Mouse (Mus musculus) heart, adult 11 months (tissue): ENCODE data around the gene Gata2.

Experiments used
- DNase-seq: peaks from one replicate; pipeline ENCODE4 v3.0.0; 2022

Gata2 gene

DNA sequence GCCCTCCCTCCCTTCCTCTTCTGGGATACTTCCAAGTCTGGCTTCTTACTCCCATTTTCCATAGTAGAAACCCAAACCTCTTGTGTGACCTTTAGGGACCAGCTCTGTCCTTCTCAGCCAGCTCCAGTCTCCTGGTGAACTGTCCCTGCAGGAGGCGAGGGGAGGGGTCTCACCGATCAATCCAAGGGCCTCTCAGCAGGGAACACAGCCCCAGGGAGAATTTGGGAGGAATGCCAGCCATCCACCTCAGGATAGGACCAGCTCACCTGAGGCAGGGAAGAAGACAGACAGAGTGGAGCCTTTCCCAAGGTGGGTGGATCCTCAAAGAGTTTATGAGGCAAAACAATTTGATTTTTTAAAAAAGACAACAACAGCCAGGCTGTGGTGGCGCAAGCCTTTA is 16.5 kb downstream of the Gata2 start:
- no peak for DNase-seq

- DNase-seq: no peak
These were observed 22.1 kb downstream of the Gata2 start for GRCm38 (mm10) chr6:88215797-88216196.

DNA sequence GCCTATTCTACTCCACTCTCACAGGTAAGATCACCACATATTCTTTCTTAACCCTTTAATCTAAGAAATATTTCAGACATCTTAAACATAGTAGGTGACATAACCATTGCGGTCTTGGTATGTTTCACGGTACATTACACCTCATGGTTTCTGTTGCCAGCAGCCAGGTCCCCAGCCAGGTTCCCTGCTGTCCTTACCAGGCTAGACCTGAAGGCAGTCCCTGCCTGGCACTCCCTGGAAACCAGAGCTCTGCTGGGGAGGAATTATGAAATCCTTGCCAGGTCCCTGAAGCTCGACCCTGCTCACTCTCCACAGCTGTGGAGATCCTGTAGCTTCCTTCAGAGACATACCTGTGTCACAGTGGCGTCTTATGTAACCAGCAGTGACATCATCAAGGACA is 22.5 kb downstream of the Gata2 start:
- no peak for DNase-seq

DNA sequence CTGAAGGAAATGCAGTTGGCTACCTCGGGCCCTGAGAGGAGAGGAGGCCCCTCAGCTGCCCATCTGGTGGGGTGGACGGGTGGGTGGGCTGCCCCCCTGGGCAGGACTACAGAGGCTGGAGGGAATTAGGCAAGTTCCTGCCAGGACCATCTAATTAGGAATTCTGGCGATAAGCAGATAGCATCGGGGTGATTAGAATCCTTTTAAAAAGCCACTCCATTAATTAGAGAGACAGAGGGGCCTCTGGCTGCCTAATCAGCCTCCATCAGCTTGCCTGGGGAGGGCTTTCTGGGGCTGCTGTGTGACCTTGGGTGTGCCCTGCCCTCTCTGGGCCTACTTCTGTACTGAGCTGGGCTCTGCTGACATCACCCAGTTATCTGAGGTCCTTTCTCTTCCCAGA is 25.4 kb downstream of the Gata2 start:
- no peak for DNase-seq

DNA sequence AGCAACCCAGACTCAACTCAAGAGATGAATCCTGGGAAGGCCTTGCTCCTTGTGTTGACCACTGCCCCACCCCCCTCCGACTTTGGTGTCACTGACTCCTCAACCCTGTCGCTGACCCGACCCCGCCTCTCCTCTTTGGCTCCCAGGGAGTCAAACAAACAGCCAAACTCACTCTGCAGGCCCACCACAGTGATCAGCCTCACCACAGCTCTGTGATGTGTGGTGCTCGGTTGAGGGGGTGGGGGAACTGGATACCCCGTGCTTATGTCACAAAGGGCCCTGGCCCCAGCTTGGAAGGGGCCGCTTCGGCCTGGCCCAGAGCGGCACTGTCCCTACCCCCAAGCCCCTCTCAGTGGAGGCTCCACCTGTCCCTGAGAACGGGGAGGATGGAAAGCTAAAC is 28.3 kb downstream of the Gata2 start, which contains the start of gene Dnajb8:
Gene Dnajb8, plus strand, starts transcription at position 301 of the 400 bp plus-strand sequence.
- DNase-seq: no peak

GRCm38 (mm10) chr6:88226570-88226994 is 32.9 kb downstream of the Gata2 start:
- DNase-seq: no peak

GRCm38 (mm10) chr6:88227537-88227936 is 33.8 kb downstream of the Gata2 start:
- DNase-seq: peak; percentile 95

DNA sequence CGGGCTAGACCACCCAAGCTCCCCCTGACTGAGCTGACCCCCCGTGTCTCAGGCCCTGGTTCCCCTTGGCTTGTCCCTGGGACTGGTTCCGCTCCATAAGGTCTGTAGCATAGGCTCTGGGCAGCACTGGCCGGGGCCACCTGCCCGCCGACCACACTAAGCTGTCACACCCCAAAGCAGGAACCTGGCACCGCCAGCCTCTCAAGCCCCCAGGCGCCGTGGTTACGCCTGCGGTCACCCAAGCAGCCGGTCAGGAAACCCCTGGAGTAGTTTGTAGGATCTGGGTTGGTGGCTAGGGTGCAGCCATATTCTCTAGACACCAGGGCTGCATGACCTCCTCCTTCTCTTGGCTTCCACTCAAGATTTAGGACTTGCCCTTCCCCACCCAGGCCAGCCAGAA is 35.5 kb downstream of the Gata2 start:
- DNase-seq: no peak

DNA sequence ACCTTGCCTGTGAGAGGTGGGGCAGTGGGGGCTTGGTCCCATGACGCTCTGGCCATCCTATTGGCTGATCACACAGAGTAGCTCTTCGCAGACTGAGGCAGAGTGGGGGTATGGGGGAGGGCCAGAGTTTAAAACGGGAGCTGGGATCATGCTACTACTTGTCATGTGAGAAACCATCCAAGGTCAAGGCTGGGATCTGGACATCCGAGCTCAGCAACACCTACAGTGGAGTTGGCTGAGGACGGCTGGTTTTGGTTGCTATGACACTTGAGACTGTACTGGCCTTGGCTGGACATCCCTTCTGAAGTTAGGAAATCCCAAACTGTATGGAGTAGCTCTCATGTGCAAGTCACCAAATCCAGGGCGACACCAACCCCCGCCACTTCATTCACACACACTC is 38.1 kb downstream of the Gata2 start:
- no peak for DNase-seq

DNA sequence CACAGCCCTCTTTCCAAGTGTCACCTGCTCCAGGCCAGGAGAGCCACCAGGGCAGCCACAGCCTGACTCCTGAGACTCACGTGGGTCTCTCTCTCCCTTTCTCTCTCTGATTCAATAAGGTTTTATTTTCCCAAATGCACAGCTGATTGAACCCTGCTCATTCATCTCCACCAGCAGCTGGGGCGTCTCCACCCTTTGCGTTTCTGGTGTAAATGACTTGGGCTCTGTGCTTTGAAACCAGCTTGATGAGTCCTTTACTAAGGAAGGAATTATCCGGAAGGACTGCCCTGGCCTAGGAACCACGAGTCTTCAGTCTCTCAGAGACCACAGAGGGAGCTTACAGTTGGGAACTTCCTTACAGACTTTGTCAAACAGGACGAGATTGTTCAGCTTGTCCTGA is 38.5 kb downstream of the Gata2 start:
- no peak for DNase-seq

DNA sequence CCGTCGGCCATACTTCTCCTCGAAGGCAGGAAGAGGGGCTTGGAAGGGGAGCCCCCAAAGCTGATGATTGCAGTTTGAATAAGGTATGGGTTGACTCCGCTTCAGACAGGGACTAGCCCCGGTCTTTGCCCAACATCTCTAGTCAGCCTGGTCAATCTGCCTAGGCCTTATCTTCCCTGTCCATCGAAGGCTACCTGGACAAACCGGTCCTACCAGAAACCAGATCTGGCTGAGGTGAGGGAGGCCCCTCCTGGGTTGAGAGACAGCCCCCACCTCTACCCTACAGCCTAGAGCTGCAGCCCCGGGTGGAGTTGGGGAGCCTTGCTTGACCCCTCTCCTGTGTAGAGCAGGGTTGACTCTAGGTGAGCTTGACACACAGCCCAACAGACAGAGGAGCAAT is 40.3 kb downstream of the Gata2 start:
- no peak for DNase-seq

DNA sequence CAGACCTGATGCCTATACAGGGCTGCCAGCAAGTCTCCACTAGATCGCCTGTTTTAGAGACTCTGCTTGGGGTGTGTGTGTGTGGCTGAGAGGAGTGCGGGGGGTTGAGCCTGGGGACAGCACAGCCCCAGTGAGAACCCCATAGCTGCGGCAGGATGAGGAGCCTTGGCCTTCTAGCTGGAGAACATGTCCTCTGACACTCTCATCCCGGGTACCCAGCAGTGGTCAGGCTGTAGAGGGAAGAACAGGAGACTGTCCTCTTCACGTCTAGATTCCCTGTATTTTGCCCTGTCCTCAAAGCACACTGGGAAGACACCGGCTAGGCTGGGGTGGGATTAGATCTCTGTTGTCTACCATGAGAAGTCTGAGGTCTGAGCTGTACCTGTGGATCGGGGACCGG is 41.8 kb downstream of the Gata2 start:
- DNase-seq: no peak

DNA sequence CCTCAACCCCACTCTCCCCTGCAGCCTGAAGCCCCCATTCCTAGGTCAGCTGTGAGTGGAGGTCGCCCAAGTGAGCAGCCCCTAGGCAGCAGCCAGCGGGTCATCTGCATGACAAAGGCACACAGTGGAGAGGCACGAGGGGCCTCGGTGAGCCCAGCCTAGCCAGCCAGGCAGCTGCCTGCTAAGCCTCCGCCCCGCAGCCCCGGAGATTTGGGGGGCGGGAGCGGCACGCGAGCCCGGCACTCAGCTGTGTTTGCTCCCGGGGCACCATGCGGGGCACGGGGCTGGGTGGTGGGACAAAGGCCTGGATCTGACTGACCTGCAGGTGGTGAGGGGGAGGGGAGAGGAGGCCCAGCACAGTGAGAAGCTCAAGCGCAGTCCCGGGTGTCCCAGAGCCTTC is 42.3 kb downstream of the Gata2 start:
- no peak for DNase-seq

DNA sequence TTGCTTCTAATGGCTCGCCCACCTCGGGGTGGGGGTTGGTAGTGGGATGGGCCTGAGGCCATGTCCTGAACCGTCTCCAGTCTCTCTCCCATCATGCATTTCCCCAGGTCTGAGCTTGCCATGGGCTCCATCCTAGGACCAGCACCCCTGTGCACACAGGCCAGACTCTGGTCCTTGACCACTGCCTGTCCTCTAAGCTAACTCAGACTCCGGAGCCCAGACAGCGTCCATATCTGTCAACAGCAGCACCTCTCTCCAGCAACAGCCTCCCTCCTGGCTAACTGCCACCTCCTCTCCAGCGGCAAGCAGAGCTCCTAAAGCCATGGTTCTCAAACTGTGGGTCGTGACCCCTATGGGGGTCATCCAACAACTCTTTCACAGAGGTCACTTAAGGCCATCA is 42.8 kb downstream of the Gata2 start:
- DNase-seq: no peak

- peak; percentile 92 for DNase-seq
These were observed 48.9 kb downstream of the Gata2 start for GRCm38 (mm10) chr6:88242604-88243003.

- no peak for DNase-seq
These were observed 55.5 kb downstream of the Gata2 start for GRCm38 (mm10) chr6:88249231-88249630.

DNA sequence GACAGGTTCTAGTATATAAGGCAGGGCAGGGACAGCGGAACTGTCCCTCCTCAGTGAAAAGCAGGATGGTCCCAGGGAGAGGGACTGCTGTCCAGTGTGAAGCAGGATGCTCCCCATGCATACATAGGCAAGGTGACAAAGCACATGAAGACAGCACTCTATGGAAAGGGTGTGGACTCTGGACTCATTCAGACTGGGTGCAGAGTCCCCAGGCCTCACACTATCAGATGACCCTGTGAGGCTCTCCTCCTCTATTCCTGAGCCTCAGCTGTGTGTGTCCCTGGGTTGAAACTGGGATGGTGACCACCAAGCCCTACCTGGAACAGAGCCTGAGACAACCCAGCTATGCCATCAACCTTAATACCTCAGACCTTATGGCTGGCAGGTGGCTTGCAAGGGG is 57.7 kb downstream of the Gata2 start:
- no peak for DNase-seq

DNA sequence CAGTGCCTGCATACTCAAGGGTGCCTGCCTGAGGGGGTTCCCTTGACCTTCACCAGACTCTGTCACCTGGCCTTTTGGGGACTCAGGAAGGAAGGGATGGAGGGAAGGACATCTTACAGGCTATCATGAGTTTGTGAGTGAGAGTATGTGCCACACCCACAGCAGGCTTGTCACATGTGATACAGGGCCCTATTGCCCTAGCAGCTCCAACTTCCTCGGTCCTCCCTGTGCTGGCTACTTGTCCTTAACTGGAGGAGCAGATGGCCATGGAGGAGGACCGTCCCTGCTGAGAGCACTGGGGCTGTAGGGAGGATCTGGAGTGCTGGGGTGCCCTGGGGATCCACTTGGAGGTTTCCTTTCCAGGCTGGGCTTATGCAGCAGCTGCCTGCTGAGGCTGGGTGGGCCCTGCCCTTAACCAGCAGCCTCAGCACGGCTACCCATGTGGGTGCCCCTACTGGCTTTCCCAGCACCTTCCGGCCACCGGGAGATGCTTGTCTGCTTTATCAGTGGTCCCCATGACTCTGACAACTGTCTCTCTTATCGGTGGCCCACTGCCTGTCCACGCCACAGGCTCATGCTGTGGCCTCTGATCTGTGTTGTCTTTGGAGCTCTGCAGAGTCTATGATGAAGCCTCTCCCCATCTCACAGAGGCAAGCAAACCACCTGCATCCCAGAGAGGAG is 58.2 kb downstream of the Gata2 start:
- DNase-seq: no peak

- no peak for DNase-seq
These were observed 60.4 kb downstream of the Gata2 start for GRCm38 (mm10) chr6:88254082-88254481.

- DNase-seq: no peak
These were observed 61.7 kb downstream of the Gata2 start for GRCm38 (mm10) chr6:88255435-88255834.
